Mouse (Mus musculus): Measurements from ENCODE around the gene Snx33.

DNA sequence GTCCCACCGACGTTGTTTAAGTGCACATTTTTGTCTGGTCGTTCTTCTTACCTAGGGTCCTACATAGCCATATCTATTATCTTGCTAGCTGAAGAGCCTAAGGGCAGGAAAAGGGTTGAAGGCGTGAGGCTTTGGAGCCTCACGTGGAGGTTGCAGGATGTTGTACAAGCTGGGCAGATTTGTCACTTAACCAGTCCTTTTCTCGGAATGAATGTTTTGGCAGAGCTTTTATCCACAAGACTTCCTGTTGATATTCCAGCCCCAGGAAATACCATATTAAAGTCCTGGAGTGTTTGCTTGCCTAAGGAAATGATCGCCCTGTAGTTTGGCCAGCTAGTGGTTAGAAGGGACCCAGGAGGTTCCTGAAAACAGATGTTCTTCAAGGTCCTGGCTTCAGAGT lies 10.2 kb upstream of the Snx33 start:
- TF ChIP-seq USF1 (IDR thresholded peaks at IDR 0.05; ENCODE audit: low read depth, low read length) (peak; percentile 29; the same call in 1 of the 2 replicates), ELF1 (IDR thresholded peaks at IDR 0.05; ENCODE audit: low read depth, low read length) (no peak), GABPA (IDR thresholded peaks at IDR 0.05; ENCODE audit: low read depth, low read length) (no peak), CTCF (IDR thresholded peaks at IDR 0.05 in 2 of 3, conservative IDR thresholded peaks at IDR 0.05 in 1 of 3; ENCODE audit: control insufficient read depth in 1 of 3, insufficient read depth in 1 of 3, low read depth in 2 of 3, low read length in 3 of 3, poor library complexity in 1 of 3, severe bottlenecking in 1 of 3) (no peak), MEF2A (IDR thresholded peaks at IDR 0.05; ENCODE audit: extremely low read depth, insufficient replicate concordance, low read depth, low read length, poor library complexity, severe bottlenecking) (no peak), CHD2 (IDR thresholded peaks at IDR 0.05; ENCODE audit: low read length) (no peak), ZMIZ1 (IDR thresholded peaks at IDR 0.05; ENCODE audit: low read depth, low read length) (no peak), UBTF (IDR thresholded peaks at IDR 0.05; ENCODE audit: borderline replicate concordance, insufficient read depth, low read depth, low read length) (no peak), POLR2A (IDR thresholded peaks at IDR 0.05; ENCODE audit: control insufficient read depth in 1 of 2, insufficient read depth in 1 of 2, low read depth in 1 of 2, low read length in 2 of 2, poor library complexity in 1 of 2) (0 out of 4 replicates have a peak, but pooled peaks of 1 of the 2 experiments have one; percentile 4)
